Mouse (Mus musculus): ENCODE results near the gene Plxna4. TPM values are rescaled to one million over a fixed set of nuclear protein-coding genes. Genes with fewer than 3 reads are reported as not detected.

Gene Plxna4
- total and polyA plus RNA-seq, 3 experiments = not detected

DNA sequence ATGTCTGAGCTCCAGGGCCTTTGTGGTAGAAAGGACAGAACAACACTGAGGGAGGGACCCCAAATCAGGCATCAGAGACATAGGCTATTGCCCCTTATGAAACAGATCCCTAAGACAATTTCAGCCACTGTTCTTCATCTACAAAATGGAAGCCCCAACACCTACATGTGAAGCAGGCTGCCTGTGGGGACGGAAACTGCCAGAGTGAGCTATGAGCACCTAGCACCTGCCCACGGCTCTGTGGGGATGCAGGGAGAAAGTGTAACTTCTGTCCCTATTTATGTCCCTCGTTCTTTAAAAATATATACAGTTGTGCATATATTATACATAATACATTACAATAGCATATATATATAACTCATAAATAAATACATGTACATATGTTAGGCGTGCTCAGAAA lies 16.9 kb upstream of the Plxna4 start:
- dilution Hi-C loops (cut with MboI; ENCODE audit: extremely low pct_ligation_motif_present, extremely low pct_unique_long_range_greater_than_20kb, low sequenced_read_pairs) = no loop called here
- H3K4me2 ChIP-seq (ENCODE audit: insufficient read depth, low read depth, poor library complexity, severe bottlenecking) = no peak overlapping the region
- peaks cover 77% of the 10 kb centered on the region for H3K27me3 ChIP-seq (replicated peaks)
- no peaks in the 10 kb centered on the region for H3K79me2 ChIP-seq (replicated peaks; ENCODE audit: control insufficient read depth, extremely low read depth, insufficient read depth, poor library complexity, severe bottlenecking)
- no peak for TF ChIP-seq PAX5 (IDR thresholded peaks at IDR 0.05; ENCODE audit: low read length)
- TF ChIP-seq CTCF (conservative IDR thresholded peaks at IDR 0.05 in 1 of 2, IDR thresholded peaks at IDR 0.05 in 1 of 2; ENCODE audit: low read depth in 2 of 2, low read length in 2 of 2) = no peak
- no peak for TF ChIP-seq KAT2A (IDR thresholded peaks at IDR 0.05; ENCODE audit: insufficient replicate concordance, low read length)
- TF ChIP-seq EP300 (IDR thresholded peaks at IDR 0.05; ENCODE audit: low read length) = no peak
- TF ChIP-seq IRF4 (IDR thresholded peaks at IDR 0.05; ENCODE audit: low read depth, low read length) = no peak
- TF ChIP-seq TBP (conservative IDR thresholded peaks at IDR 0.05; ENCODE audit: low read depth, low read length) = no peak
- TF ChIP-seq USF2 (conservative IDR thresholded peaks at IDR 0.05; ENCODE audit: low read depth, low read length) = no peak
- TF ChIP-seq HCFC1 (IDR thresholded peaks at IDR 0.05; ENCODE audit: low read depth, low read length) = no peak
- no peak for TF ChIP-seq NRF1 (IDR thresholded peaks at IDR 0.05; ENCODE audit: low read depth, low read length)
- TF ChIP-seq RAD21 (IDR thresholded peaks at IDR 0.05; ENCODE audit: low read depth, low read length) = no peak
- TF ChIP-seq MAZ (IDR thresholded peaks at IDR 0.05; ENCODE audit: low read depth, low read length) = no peak
- no peak for TF ChIP-seq POLR2A (IDR thresholded peaks at IDR 0.05; ENCODE audit: low read depth, low read length)
- H3K36me3 ChIP-seq (replicated peaks in 1 of 2; ENCODE audit: control insufficient read depth in 1 of 2, insufficient read depth in 1 of 2, low read length in 1 of 2) = no peaks in the 10 kb centered on the region
- no peaks in the 10 kb centered on the region for H3K9me3 ChIP-seq (replicated peaks; ENCODE audit: low read length)
- no peak overlapping the region for H3K27ac ChIP-seq (ENCODE audit: insufficient read depth, low read depth)
- in situ Hi-C loops (cut with MboI; ENCODE audit: low pct_ligation_motif_present, low pct_unique_long_range_greater_than_20kb, low sequenced_read_pairs) = no loop called here
- no peaks in the 10 kb centered on the region for H3K4me1 ChIP-seq (ENCODE audit: control insufficient read depth in 1 of 2, insufficient read depth in 2 of 2)
- no peak for DNase-seq (ENCODE audit: extremely low read depth)
- H3K4me3 ChIP-seq (replicated peaks in 1 of 3; ENCODE audit: low read depth in 2 of 3, low read length in 2 of 3, poor library complexity in 1 of 3) = no peak overlapping the region
- H3K9ac ChIP-seq (ENCODE audit: insufficient read depth, low read depth) = no peak overlapping the region

DNA sequence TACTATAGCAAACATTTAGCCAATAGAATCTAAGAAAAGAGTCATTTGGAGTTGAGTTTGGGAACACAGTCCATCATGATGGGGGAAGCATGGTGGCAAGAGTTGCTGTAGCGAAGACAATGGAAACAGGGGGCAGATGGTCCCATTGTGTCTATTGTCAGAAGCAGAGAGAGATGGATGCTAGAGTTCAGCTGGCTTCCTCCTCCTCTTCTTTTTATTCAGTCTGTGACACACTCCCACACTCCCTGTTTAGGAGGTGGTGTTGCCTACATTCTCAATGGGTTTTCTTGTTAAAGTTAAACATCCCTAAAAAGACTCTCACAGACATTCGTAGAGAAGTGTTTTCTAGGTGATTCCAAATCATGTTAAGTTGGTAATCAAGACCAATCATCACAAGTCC lies 14.1 kb upstream of the Plxna4 start:
- H3K9me3 ChIP-seq (replicated peaks; ENCODE audit: low read length) = no peaks in the 10 kb centered on the region
- H3K27ac ChIP-seq (ENCODE audit: insufficient read depth, low read depth) = no peak overlapping the region
- no peak for TF ChIP-seq E2F4 (IDR thresholded peaks at IDR 0.05; ENCODE audit: insufficient replicate concordance, low read depth, low read length)
- no peaks in the 10 kb centered on the region for H3K79me2 ChIP-seq (replicated peaks; ENCODE audit: control insufficient read depth, extremely low read depth, insufficient read depth, poor library complexity, severe bottlenecking)
- no peak overlapping the region for H3K4me3 ChIP-seq (replicated peaks in 1 of 3; ENCODE audit: low read depth in 2 of 3, low read length in 2 of 3, poor library complexity in 1 of 3)
- no peak overlapping the region for H3K9ac ChIP-seq (ENCODE audit: insufficient read depth, low read depth)
- H3K27me3 ChIP-seq (replicated peaks) = peaks cover 89% of the 10 kb centered on the region
- no peak for DNase-seq (ENCODE audit: extremely low read depth)
- H3K4me1 ChIP-seq (ENCODE audit: control insufficient read depth in 1 of 2, insufficient read depth in 2 of 2) = no peaks in the 10 kb centered on the region
- in situ Hi-C loops (cut with MboI; ENCODE audit: low pct_ligation_motif_present, low pct_unique_long_range_greater_than_20kb, low sequenced_read_pairs) (no loop called here), dilution Hi-C loops (cut with MboI; ENCODE audit: extremely low pct_ligation_motif_present, extremely low pct_unique_long_range_greater_than_20kb, low sequenced_read_pairs) (no loop called here)
- no peak overlapping the region for H3K4me2 ChIP-seq (ENCODE audit: insufficient read depth, low read depth, poor library complexity, severe bottlenecking)
- H3K36me3 ChIP-seq (replicated peaks in 1 of 2; ENCODE audit: control insufficient read depth in 1 of 2, insufficient read depth in 1 of 2, low read length in 1 of 2) = no peaks in the 10 kb centered on the region

DNA sequence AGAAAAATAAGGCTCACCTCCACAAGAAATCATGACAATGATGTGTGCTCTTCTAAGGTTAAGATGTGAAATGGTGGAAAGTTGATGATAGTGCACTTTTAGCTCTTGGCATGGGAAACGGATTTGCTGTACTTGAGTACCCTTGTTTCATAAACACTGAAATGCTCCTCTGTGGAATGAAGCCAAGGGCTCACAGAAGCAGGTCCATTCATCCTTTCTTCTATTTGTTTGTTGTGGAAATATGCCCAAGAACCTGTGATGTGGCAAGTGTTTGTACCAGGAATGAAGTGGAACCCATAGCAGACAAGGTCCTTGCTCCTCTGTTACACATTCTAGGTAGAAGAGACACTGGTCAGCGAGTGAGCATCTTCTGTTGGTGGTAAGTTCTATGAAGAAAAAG lies 13.3 kb upstream of the Plxna4 start:
- Histone ChIP-seq H3K36me3 (replicated peaks in 1 of 2; ENCODE audit: control insufficient read depth in 1 of 2, insufficient read depth in 1 of 2, low read length in 1 of 2) (no peaks in the 10 kb centered on the region), H3K9me3 (replicated peaks; ENCODE audit: low read length) (no peaks in the 10 kb centered on the region), H3K27me3 (replicated peaks) (peaks cover 87% of the 10 kb centered on the region), H3K9ac (ENCODE audit: insufficient read depth, low read depth) (no peak overlapping the region), H3K79me2 (replicated peaks; ENCODE audit: control insufficient read depth, extremely low read depth, insufficient read depth, poor library complexity, severe bottlenecking) (no peaks in the 10 kb centered on the region), H3K27ac (ENCODE audit: insufficient read depth, low read depth) (no peak overlapping the region), H3K4me3 (replicated peaks in 1 of 3; ENCODE audit: low read depth in 2 of 3, low read length in 2 of 3, poor library complexity in 1 of 3) (no peak overlapping the region), H3K4me1 (ENCODE audit: control insufficient read depth in 1 of 2, insufficient read depth in 2 of 2) (no peaks in the 10 kb centered on the region), H3K4me2 (ENCODE audit: insufficient read depth, low read depth, poor library complexity, severe bottlenecking) (no peak overlapping the region)
- no peak for DNase-seq (ENCODE audit: extremely low read depth)
- in situ Hi-C loops (cut with MboI; ENCODE audit: low pct_ligation_motif_present, low pct_unique_long_range_greater_than_20kb, low sequenced_read_pairs) (no loop called here), dilution Hi-C loops (cut with MboI; ENCODE audit: extremely low pct_ligation_motif_present, extremely low pct_unique_long_range_greater_than_20kb, low sequenced_read_pairs) (no loop called here)
- no peak for TF ChIP-seq POLR2A (IDR thresholded peaks at IDR 0.05; ENCODE audit: low read depth, low read length)
- TF ChIP-seq E2F4 (IDR thresholded peaks at IDR 0.05; ENCODE audit: insufficient replicate concordance, low read depth, low read length) = no peak
- TF ChIP-seq MEF2A (IDR thresholded peaks at IDR 0.05; ENCODE audit: borderline replicate concordance, low read depth, low read length) = no peak
- no peak for TF ChIP-seq GABPA (IDR thresholded peaks at IDR 0.05; ENCODE audit: insufficient replicate concordance, low read depth, low read length)
- TF ChIP-seq ETS1 (conservative IDR thresholded peaks at IDR 0.05; ENCODE audit: low read depth, low read length) = no peak
- TF ChIP-seq CHD2 (IDR thresholded peaks at IDR 0.05; ENCODE audit: low read length) = no peak
- no peak for TF ChIP-seq POLR2AphosphoS2 (IDR thresholded peaks at IDR 0.05; ENCODE audit: low read depth, low read length)
- no peak for TF ChIP-seq MAFK (IDR thresholded peaks at IDR 0.05; ENCODE audit: insufficient replicate concordance, low read length)
